In the genomic region with DNA sequence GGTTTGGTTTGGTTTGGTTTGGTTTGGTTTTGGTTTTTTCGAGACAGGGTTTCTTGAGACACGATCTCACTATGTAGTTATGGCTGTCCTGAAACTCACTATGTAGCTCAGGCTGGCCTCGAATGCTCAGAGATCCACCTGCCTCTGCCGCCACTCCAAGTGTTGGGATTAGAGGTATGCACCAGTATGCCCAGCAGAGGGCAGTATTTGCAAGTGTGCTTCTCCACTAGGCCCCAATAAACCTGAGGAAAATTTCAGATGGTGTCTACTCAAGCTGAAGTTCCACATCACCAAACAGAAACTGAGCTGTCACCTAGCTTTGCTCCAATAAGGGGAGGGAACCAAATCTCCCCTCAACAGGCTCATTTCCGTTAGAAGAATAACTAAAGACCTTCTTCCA, we compare ENCODE assay signal across 8 mouse cellular contexts. TPM values are rescaled to one million over a fixed set of nuclear protein-coding genes. Genes with fewer than 3 reads are reported as not detected.
DNase-seq lines count a peak whose midpoint lies in the region; ATAC-seq and TF ChIP-seq lines count a peak whose summit lies in the region.

No protein-coding gene starts in this region.

- H3K4me3 ChIP-seq in cerebellum, adult 2 months (replicated peaks; ENCODE audit: insufficient read depth, low read depth, low read length) = no peak overlapping the region
- H3K4me3 ChIP-seq in midbrain, postnatal 0 days (ENCODE audit: low read depth, low read length) = no peak overlapping the region
- H3K4me3 ChIP-seq in midbrain, embryonic 14.5 days (replicated peaks; ENCODE audit: low read depth, low read length) = no peak overlapping the region
- no peak overlapping the region for H3K4me3 ChIP-seq in spleen, adult 2 months (ENCODE audit: extremely low read depth, insufficient read depth, insufficient read length)

- DNase-seq in cerebellum, adult 2 months = no peak
- DNase-seq in cerebellum, adult 9-10 months = no peak
- no peak for DNase-seq in midbrain, postnatal 0 days (ENCODE audit: low spot score)
- no peak for DNase-seq in midbrain, embryonic 14.5 days
- DNase-seq in forelimb bud, embryonic 11.5 days (ENCODE audit: low read depth, low spot score) = peak; percentile 26
- peak in 1 of 2 experiments; percentile 28 for DNase-seq in spleen, adult 2 months (ENCODE audit: low read depth in 1 of 2, low spot score in 2 of 2)
- no peak for DNase-seq in ovary, postnatal 14 days (ENCODE audit: low spot score)
- DNase-seq in gastrocnemius, postnatal 10 days = no peak

- TF ChIP-seq CTCF in cerebellum, adult 2 months (IDR thresholded peaks at IDR 0.05; ENCODE audit: borderline replicate concordance, insufficient read depth, low read depth, low read length) = 0 out of 2 replicates have a peak, but pooled peaks have one; percentile 12
- peak; percentile 28 for TF ChIP-seq CTCF in midbrain, postnatal 0 days (IDR thresholded peaks at IDR 0.05)
- peak; percentile 51; the same call in 1 of the 2 replicates for TF ChIP-seq CTCF in spleen, adult 2 months (IDR thresholded peaks at IDR 0.05; ENCODE audit: extremely low read depth, insufficient read depth, insufficient read length, insufficient replicate concordance)

- H3K4me2 ChIP-seq in midbrain, postnatal 0 days (ENCODE audit: low read depth, low read length, poor library complexity, severe bottlenecking) = no peak overlapping the region
- no peak overlapping the region for H3K4me2 ChIP-seq in midbrain, embryonic 14.5 days (ENCODE audit: low read length)

- TF ChIP-seq POLR2A in cerebellum, adult 2 months (IDR thresholded peaks at IDR 0.05; ENCODE audit: borderline replicate concordance, insufficient read depth, low read length) = no peak
- no peak for TF ChIP-seq POLR2A in spleen, adult 2 months (IDR thresholded peaks at IDR 0.05; ENCODE audit: low read depth, low read length)

- H3K9me3 ChIP-seq in midbrain, postnatal 0 days (ENCODE audit: low read length) = no peaks in the 10 kb centered on the region
- H3K9me3 ChIP-seq in midbrain, embryonic 14.5 days (ENCODE audit: control insufficient read depth, low read length) = no peaks in the 10 kb centered on the region

- H3K4me1 ChIP-seq in cerebellum, adult 2 months (ENCODE audit: control insufficient read depth, insufficient read depth, low read length) = no peaks in the 10 kb centered on the region
- no peaks in the 10 kb centered on the region for H3K4me1 ChIP-seq in midbrain, postnatal 0 days (ENCODE audit: insufficient read depth, low read length)
- no peaks in the 10 kb centered on the region for H3K4me1 ChIP-seq in midbrain, embryonic 14.5 days (ENCODE audit: control insufficient read depth, insufficient read depth, low read length)
- H3K4me1 ChIP-seq in spleen, adult 2 months (ENCODE audit: control insufficient read depth, insufficient read depth, insufficient read length) = no peaks in the 10 kb centered on the region

- 93% methylated on average over 5 of the region's 5 CpGs for WGBS in cerebellum, adult 2 months
- WGBS in midbrain, postnatal 0 days = 93% methylated on average over 5 of the region's 5 CpGs
- 92% methylated on average over 5 of the region's 5 CpGs for WGBS in midbrain, embryonic 14.5 days
- WGBS in spleen, adult 2 months = 82% methylated on average over 5 of the region's 5 CpGs

- ATAC-seq in midbrain, postnatal 0 days (ENCODE audit: low FRiP score) = no peak
- ATAC-seq in midbrain, embryonic 14.5 days (ENCODE audit: low FRiP score, low TSS enrichment) = no peak

- H3K9ac ChIP-seq in midbrain, postnatal 0 days (replicated peaks; ENCODE audit: low read length, poor library complexity, severe bottlenecking) = no peak overlapping the region
- H3K9ac ChIP-seq in midbrain, embryonic 14.5 days (replicated peaks; ENCODE audit: low read length) = no peak overlapping the region

- no peaks in the 10 kb centered on the region for H3K27me3 ChIP-seq in cerebellum, adult 2 months (ENCODE audit: control insufficient read depth, insufficient read depth, low read length)
- H3K27me3 ChIP-seq in midbrain, postnatal 0 days (ENCODE audit: insufficient read depth, low read length) = no peaks in the 10 kb centered on the region
- H3K27me3 ChIP-seq in midbrain, embryonic 14.5 days (ENCODE audit: control insufficient read depth, insufficient read depth, low read length) = no peaks in the 10 kb centered on the region
- H3K27me3 ChIP-seq in spleen, adult 2 months (ENCODE audit: control insufficient read depth, insufficient read depth, low read length) = no peaks in the 10 kb centered on the region

- no peaks in the 10 kb centered on the region for H3K36me3 ChIP-seq in midbrain, postnatal 0 days (ENCODE audit: insufficient read depth, low read length)
- H3K36me3 ChIP-seq in midbrain, embryonic 14.5 days (ENCODE audit: control insufficient read depth, insufficient read depth, low read length) = no peaks in the 10 kb centered on the region
- no peaks in the 10 kb centered on the region for H3K36me3 ChIP-seq in spleen, adult 2 months (ENCODE audit: control insufficient read depth, insufficient read depth, low read length)

- H3K27ac ChIP-seq in cerebellum, adult 2 months (ENCODE audit: insufficient read depth, low read length) = no peak overlapping the region
- no peak overlapping the region for H3K27ac ChIP-seq in midbrain, postnatal 0 days (ENCODE audit: low read depth, low read length)
- H3K27ac ChIP-seq in midbrain, embryonic 14.5 days (replicated peaks; ENCODE audit: low read depth, low read length) = no peak overlapping the region
- no peak overlapping the region for H3K27ac ChIP-seq in spleen, adult 2 months (ENCODE audit: insufficient read depth, low read length)

RNA-seq across cellular contexts. Expression of gene Rps29, which starts 31.8 kb away (rescaled TPM):
- polyA plus RNA-seq in cerebellum, adult 2 months (2012; rRNA removed) = 1,000 and 1,063 TPM in 2 replicates
- 145 and 151 TPM in 2 replicates for total RNA-seq in midbrain, postnatal 0 days (2014; rRNA removed)
- polyA plus RNA-seq in midbrain, postnatal 0 days (2015; fragmentation: Nextera tagmentation; extraction: Ambion mirVana) = 1,280 and 1,361 TPM in 2 replicates
- 1,138 and 1,407 TPM in 2 replicates for polyA plus RNA-seq in midbrain, embryonic 14.5 days (2014; fragmentation: Nextera tagmentation; extraction: Ambion mirVana)
- polyA plus RNA-seq in spleen, adult 2 months (2012; rRNA removed) = 1,903 and 2,009 TPM in 2 replicates
- total RNA-seq in gastrocnemius, postnatal 10 days (2021) = 1,000 to 10,000 TPM; 1,302 to 1,393 TPM

RNA-seq across cellular contexts. Expression of gene Lrr1, which starts 41.4 kb away (rescaled TPM):
- polyA plus RNA-seq in cerebellum, adult 2 months (2012; rRNA removed) = 0.15 TPM in 1 of 2 replicates, not detected in the other
- 0.24 and 1.6 TPM in 2 replicates for total RNA-seq in midbrain, postnatal 0 days (2014; rRNA removed)
- 1.2 and 1.3 TPM in 2 replicates for polyA plus RNA-seq in midbrain, postnatal 0 days (2015; fragmentation: Nextera tagmentation; extraction: Ambion mirVana)
- 4.3 and 5.5 TPM in 2 replicates for polyA plus RNA-seq in midbrain, embryonic 14.5 days (2014; fragmentation: Nextera tagmentation; extraction: Ambion mirVana)
- polyA plus RNA-seq in spleen, adult 2 months (2012; rRNA removed) = 0.82 and 1.9 TPM in 2 replicates
- 1 to 10 TPM in 1 of 2 experiments, under 1 TPM in 1; 0.56 to 1.3 TPM for total RNA-seq in gastrocnemius, postnatal 10 days (2021)

RNA-seq across cellular contexts. Expression of gene Rpl36al, which starts 56.7 kb away (rescaled TPM):
- polyA plus RNA-seq in cerebellum, adult 2 months (2012; rRNA removed) = 321 and 360 TPM in 2 replicates
- total RNA-seq in midbrain, postnatal 0 days (2014; rRNA removed) = 117 and 148 TPM in 2 replicates
- 352 and 392 TPM in 2 replicates for polyA plus RNA-seq in midbrain, postnatal 0 days (2015; fragmentation: Nextera tagmentation; extraction: Ambion mirVana)
- 340 and 383 TPM in 2 replicates for polyA plus RNA-seq in midbrain, embryonic 14.5 days (2014; fragmentation: Nextera tagmentation; extraction: Ambion mirVana)
- 75.1 and 98.9 TPM in 2 replicates for polyA plus RNA-seq in spleen, adult 2 months (2012; rRNA removed)
- total RNA-seq in gastrocnemius, postnatal 10 days (2021) = 100 to 1,000 TPM; 336 to 338 TPM

RNA-seq across cellular contexts. Expression of gene Mgat2, which starts 56.8 kb away (rescaled TPM):
- polyA plus RNA-seq in cerebellum, adult 2 months (2012; rRNA removed) = 15.9 and 16.4 TPM in 2 replicates
- total RNA-seq in midbrain, postnatal 0 days (2014; rRNA removed) = 54.6 and 59.0 TPM in 2 replicates
- polyA plus RNA-seq in midbrain, postnatal 0 days (2015; fragmentation: Nextera tagmentation; extraction: Ambion mirVana) = 41.5 and 41.9 TPM in 2 replicates
- polyA plus RNA-seq in midbrain, embryonic 14.5 days (2014; fragmentation: Nextera tagmentation; extraction: Ambion mirVana) = 37.6 and 39.9 TPM in 2 replicates
- 14.8 and 17.9 TPM in 2 replicates for polyA plus RNA-seq in spleen, adult 2 months (2012; rRNA removed)
- total RNA-seq in gastrocnemius, postnatal 10 days (2021) = 10 to 100 TPM; 16.9 to 21.3 TPM
